Mouse (Mus musculus) left cerebral cortex, postnatal 4 days (tissue): ENCODE data around the gene Dnah9. TPM values are rescaled to one million over a fixed set of nuclear protein-coding genes. Genes with fewer than 3 reads are reported as not detected.

Experiments
- DNase-seq: peaks from one replicate; pipeline ENCODE4 v3.0.0-alpha.2; 2022
- intact Hi-C: fragments of 180-260 bp; cut with DNase I; formaldehyde crosslinking; loops from one replicate; pipeline ENCODE4 v1.15.1; 2025
- total RNA-seq, 2 experiments: library from RNA; stranded (reverse); gene quantifications; 2 replicates each; pipeline ENCODE4 v1.2.3; 2021

The Dnah9 gene
- total RNA-seq, 2 experiments from 2014 or later = 4.1 to 5.0 TPM

GRCm38 (mm10) chr11:65930359-65930758 lies 238.0 kb downstream of the Dnah9 start:
- DNase-seq = no peak
- intact Hi-C loops = no loop called here

DNA sequence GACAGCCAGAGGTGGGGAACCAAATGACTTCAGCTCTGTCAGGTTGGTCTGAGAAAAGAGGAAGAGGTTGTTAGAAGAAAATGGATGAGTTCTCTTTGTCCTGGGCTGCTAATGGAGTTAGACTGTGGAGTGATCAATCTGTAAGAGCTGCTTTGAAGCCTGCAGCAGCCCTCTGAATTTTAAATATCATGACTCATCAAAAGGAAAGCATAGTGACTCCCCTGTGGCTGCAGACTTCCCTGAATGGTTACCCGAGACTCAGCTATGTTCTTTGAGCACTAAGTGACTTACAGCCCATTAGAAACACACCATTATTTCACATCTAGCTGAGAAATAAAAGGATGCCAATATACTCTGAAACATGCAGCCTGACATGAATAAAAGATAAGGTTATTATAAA lies 240.4 kb downstream of the Dnah9 start:
- DNase-seq = no peak
- intact Hi-C loops = no loop called here

GRCm38 (mm10) chr11:65918480-65919236 lies 249.7 kb downstream of the Dnah9 start:
- intact Hi-C loops = no loop called here
- no peak for DNase-seq

GRCm38 (mm10) chr11:65909195-65909594 lies 259.2 kb downstream of the Dnah9 start:
- intact Hi-C loops = no loop called here

DNA sequence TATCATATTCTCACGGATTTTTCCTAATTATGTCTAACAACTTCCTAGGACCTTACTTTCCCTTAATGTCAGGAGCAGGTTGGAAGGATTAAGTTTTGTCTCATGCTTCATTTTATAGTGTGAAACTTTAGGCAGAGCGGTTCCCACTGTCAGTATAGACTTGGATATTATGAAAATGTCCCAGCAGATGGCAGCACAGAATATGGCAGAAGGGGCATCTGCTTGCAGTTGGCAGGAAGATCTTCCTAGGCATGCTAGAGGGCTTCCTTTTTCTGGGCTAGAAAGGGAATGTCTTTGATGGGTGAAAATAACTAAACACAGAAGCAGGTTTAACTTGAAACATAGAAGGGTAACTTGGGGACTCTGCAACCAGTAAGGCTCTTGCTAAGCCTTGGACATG lies 262.9 kb downstream of the Dnah9 start:
- DNase-seq = peak; percentile 38
- intact Hi-C loops = no loop called here

More at GRCm38 (mm10) chr11:65909195-65909594, 259.2 kb downstream of the Dnah9 start:
- DNase-seq = no peak

DNA sequence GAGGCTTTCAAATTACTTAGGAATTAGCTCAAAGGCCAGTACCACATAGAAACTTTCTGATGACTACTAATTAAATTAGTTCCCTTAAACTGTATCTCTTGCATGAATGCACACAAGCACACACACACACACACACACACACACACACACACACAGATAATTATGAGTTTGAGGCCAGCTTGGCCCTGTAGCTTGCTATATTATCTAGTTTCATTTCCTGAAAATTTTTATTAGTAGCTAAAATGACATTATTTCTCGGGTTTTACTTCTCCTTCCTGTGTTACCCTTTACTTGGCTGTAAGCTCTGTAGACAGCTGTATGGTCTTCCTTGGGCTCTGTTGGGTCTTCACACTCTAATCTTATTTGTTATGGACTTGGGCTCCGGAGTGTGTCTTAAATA lies 264.4 kb downstream of the Dnah9 start:
- DNase-seq = no peak
- intact Hi-C loops = no loop called here

DNA sequence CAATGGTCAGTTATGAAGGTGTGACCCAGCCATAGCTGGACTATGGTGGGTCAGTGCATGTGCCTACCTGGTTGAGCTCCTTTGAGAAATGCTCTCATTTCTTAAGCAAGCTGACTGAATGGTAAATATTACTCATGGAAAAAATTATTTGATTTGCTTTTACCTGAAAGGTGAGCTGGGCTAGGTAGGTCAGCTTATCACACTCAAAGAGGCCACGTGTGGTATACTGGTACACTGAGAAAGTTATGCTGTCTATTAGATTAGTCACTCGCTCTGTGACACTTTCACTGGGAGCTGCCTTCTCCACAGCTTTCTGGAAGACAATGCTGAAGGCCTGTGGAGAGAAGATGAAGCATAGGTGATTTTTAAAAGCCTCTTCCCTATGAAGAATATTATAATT lies 286.9 kb downstream of the Dnah9 start:
- intact Hi-C loops = no loop called here

DNA sequence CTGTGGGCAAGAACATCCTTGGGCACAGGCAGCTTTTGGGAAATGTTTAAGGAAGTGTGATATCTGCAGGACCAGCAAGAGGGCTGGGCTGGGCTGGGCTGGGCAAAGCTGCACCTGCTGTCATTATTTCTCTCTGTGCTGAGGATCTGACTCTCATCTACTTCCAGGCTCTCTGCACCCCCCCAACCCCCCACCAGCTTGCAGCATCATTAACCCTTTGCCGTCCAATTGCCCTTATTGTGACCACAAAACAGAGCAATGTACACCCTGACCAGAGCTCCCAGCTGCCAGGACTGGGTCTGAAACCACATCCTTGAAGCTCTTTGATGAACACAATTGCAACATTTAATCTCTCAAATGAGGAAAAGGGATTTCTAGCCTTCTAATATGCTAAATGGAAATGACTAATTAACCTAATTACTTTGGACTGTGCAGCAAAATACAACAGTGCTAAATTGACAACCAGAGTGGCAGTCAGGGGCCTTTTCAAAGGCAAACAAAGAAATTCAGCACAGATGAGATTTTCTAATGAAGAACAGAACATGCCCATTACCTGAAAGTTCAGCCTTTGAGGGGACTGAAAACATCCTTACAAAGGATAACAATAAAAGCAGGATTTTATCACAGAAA lies 291.1 kb downstream of the Dnah9 start:
- DNase-seq = no peak
- intact Hi-C loops = no loop called here

More for the DNA sequence above, 286.9 kb downstream of the Dnah9 start:
- no peak for DNase-seq

DNA sequence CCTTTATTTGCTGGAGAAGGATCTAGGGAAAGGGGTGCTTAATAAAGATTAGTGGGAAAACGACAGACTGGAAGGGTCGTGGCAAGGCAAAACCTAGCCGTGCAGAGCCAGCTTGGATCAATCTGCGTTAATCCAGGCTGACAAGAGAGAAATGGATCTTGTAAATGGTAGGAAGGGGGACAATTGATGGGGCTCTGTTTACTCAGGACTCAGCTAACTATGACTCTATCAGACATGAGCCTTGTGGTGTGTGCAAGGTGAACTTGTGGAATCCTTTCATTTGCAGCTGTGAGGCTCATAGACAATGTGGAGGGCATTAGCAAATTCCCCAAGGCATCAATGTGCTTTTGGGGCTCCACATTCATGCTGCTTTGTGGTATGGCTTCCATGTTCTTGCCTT lies 306.9 kb downstream of the Dnah9 start:
- intact Hi-C loops = no loop called here
- DNase-seq = no peak

- intact Hi-C loops = no loop called here
- DNase-seq = peak; percentile 25
Measured at GRCm38 (mm10) chr11:65852066-65852465, 316.3 kb downstream of the Dnah9 start.

GRCm38 (mm10) chr11:65846446-65846845 lies 321.9 kb downstream of the Dnah9 start:
- intact Hi-C loops = no loop called here
- DNase-seq = no peak

DNA sequence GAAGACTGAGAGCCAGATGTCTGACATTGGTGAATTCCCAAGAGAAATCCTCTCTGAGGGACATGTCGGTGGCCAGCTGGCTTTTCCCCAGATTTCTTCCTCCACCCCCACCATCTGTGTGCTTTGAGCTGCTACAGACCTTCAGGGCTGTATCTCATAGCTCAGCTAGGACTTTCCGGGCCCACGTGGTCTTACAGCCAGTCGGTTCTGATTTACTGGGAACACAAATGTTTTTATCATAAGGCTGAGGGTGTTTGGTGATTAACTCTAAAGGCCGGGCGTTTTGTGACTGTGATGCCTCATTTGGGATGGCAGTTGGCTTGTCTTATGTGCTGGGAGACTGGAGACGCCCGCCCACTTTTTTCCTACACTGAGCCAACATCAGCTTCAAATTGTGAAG lies 329.4 kb downstream of the Dnah9 start:
- intact Hi-C loops = no loop called here
- peak; percentile 76 for DNase-seq

DNA sequence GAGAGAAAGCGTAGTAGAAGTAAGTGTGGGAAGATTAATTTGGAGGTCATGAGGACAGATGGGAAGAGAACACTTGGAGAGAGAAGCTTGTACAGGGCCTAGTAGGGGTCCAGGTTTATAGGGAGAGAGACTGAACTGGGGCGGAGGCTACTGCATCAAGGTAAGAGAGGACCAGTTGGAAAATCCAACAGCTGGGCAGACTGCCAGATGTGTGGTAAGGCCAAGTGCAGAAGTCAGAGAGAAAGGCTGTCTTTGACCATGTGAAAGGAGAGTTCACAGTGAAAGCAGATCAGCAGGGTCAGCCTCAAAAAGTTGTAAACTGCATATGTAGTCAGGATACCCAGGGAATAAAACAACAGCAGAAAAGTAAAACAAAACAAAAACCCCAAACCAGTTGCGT lies 343.8 kb downstream of the Dnah9 start:
- DNase-seq = no peak
- intact Hi-C loops = loop anchor here (5.0 kb wide), 1 partner anchor 703 kb away; the partner anchor contains the start of gene Shisa6

- intact Hi-C loops = loop anchor here (2.0 to 5.0 kb wide), 2 partner anchors 706 to 1200 kb away; partner anchors contain the start of gene Shisa6
- peak; percentile 82 for DNase-seq
Measured at GRCm38 (mm10) chr11:65820877-65821276, 347.5 kb downstream of the Dnah9 start.

DNA sequence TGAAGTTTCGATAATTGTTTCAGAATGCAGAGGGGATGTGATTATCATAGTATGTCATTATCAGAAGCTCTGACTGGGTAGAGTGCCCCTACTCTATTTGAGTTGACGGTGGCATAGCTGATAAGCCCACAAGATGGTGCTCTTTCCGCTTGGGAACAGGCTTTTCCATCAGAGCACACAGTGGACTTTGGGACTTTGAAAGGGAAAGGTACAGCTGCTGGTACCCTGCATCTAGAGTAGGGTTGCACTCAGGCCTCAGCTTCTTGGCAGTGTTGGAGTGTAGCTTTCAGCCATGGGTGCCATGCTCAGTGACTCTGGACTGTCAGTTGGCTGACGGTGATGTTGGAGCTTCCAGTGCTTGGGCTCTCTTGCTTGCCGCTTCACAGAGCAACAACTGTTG lies 348.1 kb downstream of the Dnah9 start:
- peak; percentile 18 for DNase-seq
- intact Hi-C loops = loop anchor here (2.0 to 5.0 kb wide), 2 partner anchors 707 to 1201 kb away; partner anchors contain the start of gene Shisa6

DNA sequence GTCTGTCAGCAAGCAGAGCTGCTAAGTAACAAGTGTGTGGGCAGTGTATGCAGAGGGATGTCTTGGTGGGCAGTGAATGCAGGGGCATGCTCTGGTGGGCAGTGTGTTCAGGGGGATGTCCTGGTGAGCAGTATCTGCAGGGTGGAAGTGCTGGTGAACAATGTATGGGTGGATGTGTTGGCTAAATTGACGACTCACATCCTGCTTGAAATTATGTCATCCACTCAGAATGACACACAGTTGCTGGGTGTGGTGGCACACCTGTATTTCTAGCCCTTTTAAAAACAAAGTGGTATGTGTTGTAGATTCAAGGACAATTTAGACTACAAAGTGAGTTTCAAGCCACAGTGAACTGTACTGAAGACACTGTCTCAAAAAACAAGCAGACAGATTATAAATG lies 350.2 kb downstream of the Dnah9 start:
- intact Hi-C loops = loop anchor here (5.0 kb wide), 1 partner anchor 1054 kb away; no protein-coding TSS in a partner anchor
- no peak for DNase-seq

- DNase-seq = no peak
- intact Hi-C loops = loop anchor here (5.0 kb wide), 1 partner anchor 1056 kb away; no protein-coding TSS in a partner anchor
Measured at GRCm38 (mm10) chr11:65816237-65816636, 352.1 kb downstream of the Dnah9 start.

DNA sequence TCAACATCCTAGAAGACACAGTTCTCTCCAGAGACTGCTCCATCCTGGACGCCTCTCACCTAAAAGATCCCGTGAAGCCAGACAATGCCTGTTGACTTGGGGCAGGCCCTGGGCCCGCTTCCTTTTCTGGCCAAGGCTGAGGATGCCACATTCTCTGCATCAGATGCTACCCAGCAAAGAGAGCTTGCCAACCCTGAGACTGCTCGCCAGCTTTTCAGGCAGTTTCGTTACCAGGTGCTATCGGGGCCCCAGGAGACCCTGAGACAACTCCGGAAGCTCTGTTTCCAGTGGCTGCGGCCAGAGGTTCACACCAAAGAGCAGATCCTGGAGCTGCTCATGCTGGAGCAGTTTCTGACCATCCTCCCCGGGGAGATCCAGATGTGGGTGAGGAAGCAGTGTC lies 354.0 kb downstream of the Dnah9 start:
- intact Hi-C loops = no loop called here
- DNase-seq = peak; percentile 41

DNA sequence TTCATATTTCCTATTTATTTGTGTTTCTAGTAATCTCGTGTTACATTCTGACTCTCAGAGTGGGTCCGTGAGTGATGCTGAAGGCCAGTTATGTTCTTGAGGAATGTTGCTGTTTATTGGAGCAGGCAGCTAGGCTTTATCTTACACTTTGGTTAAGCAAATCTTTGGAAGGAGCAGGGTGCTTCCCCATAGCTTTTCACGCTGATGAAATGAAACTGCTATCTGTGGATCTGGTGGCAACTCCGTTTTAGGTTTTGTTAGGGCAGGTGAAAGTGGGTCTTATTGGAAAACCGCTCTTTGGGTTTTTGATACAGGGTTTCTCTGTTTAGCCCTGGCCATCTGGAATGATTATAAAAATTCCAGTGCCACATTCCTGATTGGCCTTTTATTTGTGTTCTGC lies 356.3 kb downstream of the Dnah9 start:
- intact Hi-C loops = no loop called here

GRCm38 (mm10) chr11:65807601-65808000 lies 360.8 kb downstream of the Dnah9 start:
- intact Hi-C loops = no loop called here
- no peak for DNase-seq

More for the DNA sequence above, 356.3 kb downstream of the Dnah9 start:
- no peak for DNase-seq

DNA sequence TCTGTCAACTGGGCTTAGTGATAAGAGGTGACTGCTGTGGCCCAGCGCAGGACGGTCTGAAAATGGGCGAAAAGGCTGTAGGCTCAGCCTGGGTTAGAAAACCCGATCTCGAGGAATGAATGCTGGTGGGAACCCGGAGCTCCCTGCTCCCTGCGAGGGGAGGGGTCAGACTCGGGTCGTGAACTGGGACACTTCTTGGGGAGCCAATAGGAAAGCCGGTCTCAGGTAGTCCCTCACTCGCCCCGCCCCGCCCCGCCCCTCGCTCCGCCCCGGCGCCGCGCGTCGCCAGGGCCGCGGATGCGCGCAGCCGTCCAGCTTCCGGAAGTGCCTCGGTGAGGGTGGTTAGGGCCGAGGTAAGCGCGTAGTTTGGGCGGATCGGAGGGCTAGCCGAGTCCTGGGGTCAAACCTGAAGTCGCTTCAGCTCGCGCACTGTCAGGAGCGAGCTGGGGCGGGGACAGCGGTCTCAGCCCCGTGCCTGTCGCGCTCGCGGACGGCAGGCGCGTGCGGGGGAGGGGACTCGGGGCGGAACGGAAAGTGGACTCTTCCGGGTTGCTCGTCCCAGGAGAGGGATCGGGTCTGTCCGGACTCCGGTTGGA lies 361.3 kb downstream of the Dnah9 start, which contains the start of gene Zkscan6:
Gene Zkscan6 (plus strand): TSS at position 267 of the 596 bp plus-strand sequence.
- intact Hi-C loops = no loop called here

More for the DNA sequence above, 361.3 kb downstream of the Dnah9 start, which contains the start of gene Zkscan6:
- peak; percentile 90 for DNase-seq
